Mouse (Mus musculus): ENCODE measurements around the gene Msantd3. TPM values are rescaled to one million over a fixed set of nuclear protein-coding genes. Genes with fewer than 3 reads are reported as not detected.

The Msantd3 gene
- polyA plus RNA-seq, 1 experiment from 2014 or later = 26.8 TPM

Other genes starting within 250 kb of the Msantd3 start
- gene Tex10, start 66.5 kb upstream of the Msantd3 start, polyA plus RNA-seq (2015; fragmentation: Nextera tagmentation; extraction: Ambion mirVana) = 34.2 and 40.5 TPM in 2 replicates
- 211 and 276 TPM in 2 replicates for gene Tmeff1, start 45.2 kb downstream of the Msantd3 start, polyA plus RNA-seq (2015; fragmentation: Nextera tagmentation; extraction: Ambion mirVana)
- gene Cavin4, start 123.6 kb downstream of the Msantd3 start, polyA plus RNA-seq (2015; fragmentation: Nextera tagmentation; extraction: Ambion mirVana) = 1.3 and 2.3 TPM in 2 replicates

Measured in neural tube, embryonic 15.5 days (tissue).